Mouse (Mus musculus): ENCODE results near the gene 5330417C22Rik. TPM values are rescaled to one million over a fixed set of nuclear protein-coding genes. Genes with fewer than 3 reads are reported as not detected.
A peak's percentile ranks its signal among the peaks of the same experiment; 100 is the strongest.

5330417C22Rik gene
- polyA plus RNA-seq, 1 experiment from 2014 or later = 18.9 TPM

- Histone ChIP-seq H3K27ac (peak overlapping the region; percentile 57; the same call in 1 of the 2 replicates), H3K4me3 (no peak overlapping the region), H3K9me3 (no peaks in the 10 kb centered on the region), H3K27me3 (replicated peaks) (no peaks in the 10 kb centered on the region), H3K4me2 (peak overlapping the region; percentile 49; the same call in 1 of the 2 replicates), H3K9ac (peak overlapping the region; percentile 24; the same call in 1 of the 2 replicates), H3K36me3 (replicated peaks) (peaks cover 26% of the 10 kb centered on the region), H3K4me1 (peaks cover 31% of the 10 kb centered on the region)
- no peak for ATAC-seq (replicated peaks)
- WGBS = 27% methylated on average over 6 of the region's 6 CpGs
These were observed 113.3 kb downstream of the 5330417C22Rik start for GRCm38 (mm10) chr3:108423006-108423405.

GRCm38 (mm10) chr3:108415831-108416223 lies 120.5 kb downstream of the 5330417C22Rik start:
- Histone ChIP-seq H3K4me1 (peaks cover 36% of the 10 kb centered on the region), H3K9ac (peak overlapping the region; percentile 87), H3K4me3 (peak overlapping the region; percentile 75), H3K4me2 (peak overlapping the region; percentile 83), H3K36me3 (replicated peaks) (peaks cover 19% of the 10 kb centered on the region), H3K27ac (peak overlapping the region; percentile 93), H3K27me3 (replicated peaks) (no peaks in the 10 kb centered on the region), H3K9me3 (no peaks in the 10 kb centered on the region)
- ATAC-seq (replicated peaks) = peak; percentile 88
- WGBS = under 1% methylated on average over 48 of the region's 48 CpGs

DNA sequence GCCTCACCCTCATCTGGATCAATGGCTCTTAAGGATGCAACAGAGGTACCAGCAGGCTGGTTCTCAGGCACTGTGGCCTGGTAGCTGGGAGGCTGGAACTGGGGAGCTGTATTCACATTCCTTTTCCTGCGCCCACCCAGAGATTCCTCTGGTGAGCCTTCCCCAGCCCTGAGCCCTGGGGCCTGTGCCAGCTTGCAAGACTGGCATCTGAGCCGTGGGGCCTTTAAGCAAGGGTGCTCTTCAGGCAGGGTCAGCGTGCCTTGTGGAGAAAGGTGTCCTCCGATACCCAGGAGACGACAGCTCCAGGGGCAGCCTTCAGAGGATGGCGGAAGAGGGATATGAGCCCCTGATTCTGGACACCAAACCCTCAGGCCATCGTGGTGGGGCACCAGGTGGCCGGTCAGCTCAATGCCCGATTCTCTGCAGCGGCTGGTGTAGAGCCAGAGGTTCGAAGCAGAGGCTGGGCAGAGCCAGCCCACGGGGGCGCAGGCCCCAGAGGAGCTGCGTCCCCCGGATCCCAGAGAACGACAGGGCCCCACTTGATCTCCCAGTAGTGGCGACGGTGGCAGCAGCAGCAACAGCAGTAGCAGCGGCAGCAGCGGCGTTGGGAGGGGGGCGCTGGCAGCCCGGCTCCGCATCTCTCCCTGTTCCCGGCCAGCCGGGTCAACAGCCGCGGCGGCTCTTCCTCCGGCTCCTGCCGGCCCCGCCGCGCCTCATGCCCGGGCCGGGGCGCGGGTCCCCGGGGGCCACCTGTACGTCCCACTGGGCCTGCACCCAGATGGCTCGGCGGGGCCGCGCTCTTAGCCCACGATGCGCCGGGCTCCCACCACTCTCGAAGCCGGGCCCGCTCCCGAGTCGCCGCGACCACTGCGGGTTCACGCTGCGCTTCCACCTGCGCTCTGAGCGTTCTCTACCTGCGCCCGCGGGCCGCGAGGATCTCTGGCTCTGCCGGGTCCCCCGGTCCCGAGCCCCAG lies 121.2 kb downstream of the 5330417C22Rik start, which contains the start of gene Celsr2:
Gene Celsr2, minus strand, starts transcription at position 696 of the 974 bp plus-strand sequence.
- ATAC-seq (replicated peaks) = peak; percentile 41
- WGBS = 3% methylated on average over 67 of the region's 67 CpGs
- peaks cover 43% of the 10 kb centered on the region for H3K4me1 ChIP-seq

GRCm38 (mm10) chr3:108413634-108414360 lies 122.5 kb downstream of the 5330417C22Rik start:
- Histone ChIP-seq H3K4me2 (no peak overlapping the region), H3K9ac (no peak overlapping the region), H3K27ac (no peak overlapping the region), H3K36me3 (replicated peaks) (peaks cover 19% of the 10 kb centered on the region), H3K4me3 (peak overlapping the region; percentile 75; the same call in 1 of the 2 replicates), H3K4me1 (peaks cover 57% of the 10 kb centered on the region), H3K27me3 (replicated peaks) (no peaks in the 10 kb centered on the region), H3K9me3 (no peaks in the 10 kb centered on the region)
- 97% methylated on average over 35 of the region's 35 CpGs for WGBS
- no peak for ATAC-seq (replicated peaks)

More for the DNA sequence above, 121.2 kb downstream of the 5330417C22Rik start, which contains the start of gene Celsr2:
- H3K9ac ChIP-seq = peak within 1 kb of the TSS; percentile 87
- H3K36me3 ChIP-seq (replicated peaks) = peaks cover 19% of the 10 kb centered on the region
- H3K4me3 ChIP-seq = peak within 1 kb of the TSS; percentile 75
- no peaks in the 10 kb centered on the region for H3K9me3 ChIP-seq
- no peaks in the 10 kb centered on the region for H3K27me3 ChIP-seq (replicated peaks)
- peak within 1 kb of the TSS; percentile 83 for H3K4me2 ChIP-seq
- peak within 1 kb of the TSS; percentile 93 for H3K27ac ChIP-seq

GRCm38 (mm10) chr3:108411754-108412121 lies 124.6 kb downstream of the 5330417C22Rik start:
- Histone ChIP-seq H3K27ac (peak overlapping the region; percentile 86), H3K4me1 (peaks cover 73% of the 10 kb centered on the region), H3K27me3 (replicated peaks) (no peaks in the 10 kb centered on the region), H3K36me3 (replicated peaks) (peaks cover 24% of the 10 kb centered on the region), H3K9me3 (no peaks in the 10 kb centered on the region), H3K4me3 (peak overlapping the region; percentile 35), H3K9ac (peak overlapping the region; percentile 55), H3K4me2 (peak overlapping the region; percentile 77)
- ATAC-seq (replicated peaks) = peak; percentile 37
- 16% methylated on average over 8 of the region's 8 CpGs for WGBS

GRCm38 (mm10) chr3:108411026-108411753 lies 125.1 kb downstream of the 5330417C22Rik start:
- H3K27ac ChIP-seq = peak overlapping the region; percentile 86
- no peaks in the 10 kb centered on the region for H3K27me3 ChIP-seq (replicated peaks)
- H3K4me2 ChIP-seq = peak overlapping the region; percentile 77
- ATAC-seq (replicated peaks) = 0 out of 2 replicates have a peak, but pooled peaks have one; percentile 0
- peaks cover 28% of the 10 kb centered on the region for H3K36me3 ChIP-seq (replicated peaks)
- H3K9ac ChIP-seq = peak overlapping the region; percentile 55
- WGBS = 8% methylated on average over 5 of the region's 5 CpGs
- H3K9me3 ChIP-seq = no peaks in the 10 kb centered on the region
- peak overlapping the region; percentile 35 for H3K4me3 ChIP-seq
- peaks cover 75% of the 10 kb centered on the region for H3K4me1 ChIP-seq

GRCm38 (mm10) chr3:108410359-108410714 lies 126.0 kb downstream of the 5330417C22Rik start:
- H3K36me3 ChIP-seq (replicated peaks) = peaks cover 28% of the 10 kb centered on the region

DNA sequence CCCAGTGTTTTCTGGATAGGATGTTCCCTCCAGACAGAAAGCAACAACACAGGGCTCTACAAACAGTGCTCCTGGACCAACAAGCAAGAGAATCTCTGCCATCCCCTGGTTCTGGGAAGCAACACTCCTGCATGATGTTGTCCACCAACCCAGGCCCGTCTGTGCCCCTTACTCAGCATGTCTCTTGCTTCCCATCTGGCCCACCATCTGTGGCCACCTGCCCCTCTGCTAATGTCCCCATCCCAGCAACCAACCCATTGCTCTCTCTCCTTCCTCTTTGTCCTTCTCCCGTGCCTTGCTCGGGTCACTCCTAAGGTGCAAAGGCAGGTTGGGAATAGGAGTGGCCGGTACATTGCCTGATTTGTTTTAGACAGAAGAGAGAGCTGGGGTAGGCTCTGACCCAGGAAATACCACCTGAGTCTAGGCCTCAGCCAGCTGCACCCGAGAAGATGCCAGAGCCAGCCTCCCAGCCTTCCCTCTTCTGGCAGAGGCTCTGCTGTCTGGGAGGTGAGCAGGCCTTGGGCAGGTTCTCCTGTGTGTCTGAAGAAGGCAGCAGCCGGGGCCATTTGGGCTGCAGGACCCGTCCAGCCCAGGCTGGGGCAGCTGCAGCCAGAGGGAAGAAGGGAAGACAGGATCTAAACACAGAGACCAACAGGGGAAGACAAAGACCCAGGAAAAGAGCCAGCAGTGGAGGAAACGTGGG lies 126.5 kb downstream of the 5330417C22Rik start:
- peak overlapping the region; percentile 55 for H3K9ac ChIP-seq
- peak; percentile 1; the same call in 1 of the 2 replicates for ATAC-seq (replicated peaks)
- peaks cover 28% of the 10 kb centered on the region for H3K36me3 ChIP-seq (replicated peaks)
- no peaks in the 10 kb centered on the region for H3K9me3 ChIP-seq
- H3K4me1 ChIP-seq = peaks cover 82% of the 10 kb centered on the region
- 10% methylated on average over 8 of the region's 8 CpGs for WGBS
- peak overlapping the region; percentile 86 for H3K27ac ChIP-seq
- H3K4me3 ChIP-seq = peak overlapping the region; percentile 35
- peak overlapping the region; percentile 77 for H3K4me2 ChIP-seq
- no peaks in the 10 kb centered on the region for H3K27me3 ChIP-seq (replicated peaks)

More at GRCm38 (mm10) chr3:108410359-108410714, 126.0 kb downstream of the 5330417C22Rik start:
- WGBS = 7% methylated on average over 5 of the region's 5 CpGs
- H3K27me3 ChIP-seq (replicated peaks) = no peaks in the 10 kb centered on the region
- peak overlapping the region; percentile 55 for H3K9ac ChIP-seq
- H3K4me2 ChIP-seq = peak overlapping the region; percentile 77
- H3K4me3 ChIP-seq = peak overlapping the region; percentile 35
- peak overlapping the region; percentile 86 for H3K27ac ChIP-seq
- H3K4me1 ChIP-seq = peaks cover 82% of the 10 kb centered on the region
- no peaks in the 10 kb centered on the region for H3K9me3 ChIP-seq
- peak; percentile 29 for ATAC-seq (replicated peaks)

DNA sequence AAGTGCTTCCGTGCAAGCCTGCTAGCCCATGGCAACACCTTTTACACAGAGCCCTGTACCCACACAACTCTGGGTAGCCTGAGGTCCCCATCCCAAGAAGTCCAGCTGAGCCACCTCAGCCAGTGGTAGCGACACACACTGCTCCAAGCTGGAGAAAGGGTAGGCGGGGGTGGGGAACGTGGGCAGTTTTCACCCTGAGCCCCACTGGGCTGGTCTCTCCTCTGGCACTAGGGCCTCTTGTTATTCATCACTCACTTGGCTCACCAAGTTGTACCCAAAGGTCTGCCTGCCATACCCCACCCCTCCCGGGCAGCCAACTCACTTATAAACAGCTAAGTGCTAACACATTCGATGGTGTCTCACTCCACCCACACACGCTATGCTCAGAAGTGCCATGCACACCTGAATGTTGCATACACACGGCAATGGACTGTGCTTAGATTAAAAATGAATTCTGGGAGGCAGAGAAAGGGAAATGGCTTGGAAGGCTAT lies 127.8 kb downstream of the 5330417C22Rik start:
- peaks cover 21% of the 10 kb centered on the region; the same call in 1 of the 2 replicates for H3K36me3 ChIP-seq (replicated peaks)
- H3K4me2 ChIP-seq = peak overlapping the region; percentile 77; the same call in 1 of the 2 replicates
- ATAC-seq (replicated peaks) = no peak
- H3K27me3 ChIP-seq (replicated peaks) = no peaks in the 10 kb centered on the region
- H3K4me3 ChIP-seq = no peak overlapping the region
- H3K4me1 ChIP-seq = peaks cover 75% of the 10 kb centered on the region
- WGBS = 88% methylated on average over 8 of the region's 8 CpGs
- no peaks in the 10 kb centered on the region for H3K9me3 ChIP-seq
- H3K9ac ChIP-seq = no peak overlapping the region
- H3K27ac ChIP-seq = no peak overlapping the region

- Histone ChIP-seq H3K27ac (peak overlapping the region; percentile 67), H3K36me3 (replicated peaks) (peaks cover 23% of the 10 kb centered on the region; the same call in 1 of the 2 replicates)
These were observed 129.9 kb downstream of the 5330417C22Rik start for GRCm38 (mm10) chr3:108406306-108406885.

More at GRCm38 (mm10) chr3:108406306-108406885, 129.9 kb downstream of the 5330417C22Rik start:
- Histone ChIP-seq H3K4me3 (no peak overlapping the region), H3K27me3 (replicated peaks) (no peaks in the 10 kb centered on the region), H3K4me1 (peaks cover 67% of the 10 kb centered on the region), H3K4me2 (no peak overlapping the region), H3K9me3 (no peaks in the 10 kb centered on the region), H3K9ac (no peak overlapping the region)
- WGBS = 70% methylated on average over 24 of the region's 24 CpGs
- ATAC-seq (replicated peaks) = no peak

Measured in midbrain, embryonic 15.5 days (tissue).